Mouse (Mus musculus) thymus, postnatal 36 days (tissue): ENCODE measurements around the gene Gsg1.

Experiments
- DNase-seq, 2 experiments: peaks; one replicate each; pipeline ENCODE4 v3.0.0; 2022; ENCODE audit warnings: mixed read lengths in 2 of 2

Gene Gsg1

GRCm38 (mm10) chr6:135254153-135254552 lies at the start of gene Gsg1:
Gene Gsg1 (minus strand): TSS chr6:135254351.
- DNase-seq: peak in 1 of 2 experiments; percentile 28

GRCm38 (mm10) chr6:135302421-135303125 lies 48.4 kb upstream of the Gsg1 start:
- no peak for DNase-seq

- DNase-seq: no peak
Measured at GRCm38 (mm10) chr6:135300469-135300868, 46.3 kb upstream of the Gsg1 start.

GRCm38 (mm10) chr6:135299024-135299550 lies 44.9 kb upstream of the Gsg1 start:
- DNase-seq: no peak

- no peak for DNase-seq
Measured at GRCm38 (mm10) chr6:135297570-135297969, 43.4 kb upstream of the Gsg1 start.

GRCm38 (mm10) chr6:135296267-135296666 lies 42.1 kb upstream of the Gsg1 start:
- DNase-seq: no peak

- no peak for DNase-seq
Measured at GRCm38 (mm10) chr6:135295082-135295861, 41.1 kb upstream of the Gsg1 start.

GRCm38 (mm10) chr6:135294150-135294549 lies 40.0 kb upstream of the Gsg1 start:
- DNase-seq: no peak

GRCm38 (mm10) chr6:135292391-135292790 lies 38.2 kb upstream of the Gsg1 start:
- no peak for DNase-seq

- DNase-seq: no peak
Measured at GRCm38 (mm10) chr6:135279856-135280255, 25.7 kb upstream of the Gsg1 start.

- DNase-seq: no peak
Measured at GRCm38 (mm10) chr6:135279286-135279685, 25.1 kb upstream of the Gsg1 start.

- no peak for DNase-seq
Measured at GRCm38 (mm10) chr6:135278302-135278701, 24.2 kb upstream of the Gsg1 start.

- DNase-seq: no peak
Measured at GRCm38 (mm10) chr6:135276474-135277295, 22.5 kb upstream of the Gsg1 start.

- DNase-seq: no peak
Measured at GRCm38 (mm10) chr6:135275231-135275630, 21.1 kb upstream of the Gsg1 start.

GRCm38 (mm10) chr6:135273066-135273465 lies 18.9 kb upstream of the Gsg1 start:
- peak in 1 of 2 experiments; percentile 34 for DNase-seq

- no peak for DNase-seq
Measured at GRCm38 (mm10) chr6:135271761-135272160, 17.6 kb upstream of the Gsg1 start.

- DNase-seq: no peak
Measured at GRCm38 (mm10) chr6:135269626-135270025, 15.5 kb upstream of the Gsg1 start.

GRCm38 (mm10) chr6:135268392-135268791 lies 14.2 kb upstream of the Gsg1 start:
- DNase-seq: no peak

- DNase-seq: peak; percentile 26 to 40
Measured at GRCm38 (mm10) chr6:135267221-135267620, 13.1 kb upstream of the Gsg1 start.

GRCm38 (mm10) chr6:135266056-135266455 lies 11.9 kb upstream of the Gsg1 start:
- DNase-seq: no peak

GRCm38 (mm10) chr6:135264136-135264535 lies 10.0 kb upstream of the Gsg1 start:
- no peak for DNase-seq

GRCm38 (mm10) chr6:135262565-135262964 lies 8.4 kb upstream of the Gsg1 start:
- DNase-seq: no peak

GRCm38 (mm10) chr6:135261124-135261523 lies 7.0 kb upstream of the Gsg1 start:
- no peak for DNase-seq
